Mouse (Mus musculus) lung, postnatal 14 days (tissue): Measurements from ENCODE around the gene Crkl.

Experiments
- DNase-seq: peaks from one replicate; pipeline ENCODE4 v3.0.0; 2021

The Crkl gene

DNA sequence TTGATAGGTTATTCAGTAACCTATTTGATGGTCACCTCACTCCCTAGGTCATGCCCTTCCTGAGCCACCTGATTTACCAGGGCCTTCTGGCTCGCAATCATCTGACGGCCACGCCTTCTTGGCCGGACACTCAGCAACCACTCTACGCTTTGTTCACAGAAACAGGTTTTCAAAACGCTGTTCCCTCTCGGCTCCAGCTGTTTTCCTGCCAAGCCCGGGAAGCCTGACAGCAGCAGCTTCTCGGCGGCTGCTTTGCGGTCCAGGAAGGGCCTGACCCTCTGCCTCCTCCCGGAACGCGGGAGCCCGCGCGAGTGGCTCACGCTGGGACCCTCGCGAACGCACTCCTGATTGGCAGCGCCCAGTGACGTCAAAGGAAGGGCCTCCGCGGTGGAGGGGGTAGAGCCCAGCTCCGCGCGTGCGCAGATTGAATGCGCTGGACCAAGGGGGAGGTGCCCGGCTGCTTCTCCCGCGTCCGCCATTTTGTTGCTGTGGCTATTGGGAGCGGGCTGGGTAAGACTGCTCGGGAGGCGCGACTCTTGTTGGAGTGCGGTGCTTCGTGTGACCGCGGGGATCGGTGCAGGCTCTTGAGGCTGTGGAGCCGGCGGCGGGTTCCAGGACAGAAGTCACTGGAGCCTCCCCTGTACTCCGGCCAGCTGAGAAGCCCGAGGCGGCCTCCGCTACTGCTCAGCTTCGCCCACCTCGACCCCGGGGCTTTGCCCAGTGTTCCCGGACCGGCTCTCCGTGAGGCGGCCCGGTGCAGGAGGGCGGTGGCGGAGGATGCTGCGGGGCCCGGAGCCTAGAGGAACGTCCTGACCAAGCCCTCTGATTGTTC, at the start of gene Crkl:
TSS of gene Crkl (plus strand) at position 447 of the 832 bp plus-strand sequence.
- peak; percentile 97 for DNase-seq

DNA sequence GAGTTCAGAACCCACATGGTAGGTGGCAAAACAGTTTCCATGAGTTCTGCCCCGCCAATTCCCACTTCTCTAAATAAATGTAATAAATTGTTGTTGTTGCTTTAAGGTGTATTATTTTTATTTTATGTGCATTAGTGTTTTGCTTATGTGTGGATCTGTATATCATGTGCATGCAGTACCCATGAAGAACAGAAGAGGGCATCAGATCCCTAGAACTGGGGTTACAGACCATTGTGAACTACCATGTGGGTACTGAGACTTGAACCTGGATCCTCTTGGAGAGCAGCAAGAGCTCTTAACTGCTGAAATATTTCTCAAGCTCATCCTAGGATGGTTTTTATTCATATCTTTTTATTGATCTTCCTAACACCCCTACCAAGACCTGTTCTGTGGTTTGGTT, 48.9 kb upstream of the Crkl start:
- peak; percentile 60 for DNase-seq

DNA sequence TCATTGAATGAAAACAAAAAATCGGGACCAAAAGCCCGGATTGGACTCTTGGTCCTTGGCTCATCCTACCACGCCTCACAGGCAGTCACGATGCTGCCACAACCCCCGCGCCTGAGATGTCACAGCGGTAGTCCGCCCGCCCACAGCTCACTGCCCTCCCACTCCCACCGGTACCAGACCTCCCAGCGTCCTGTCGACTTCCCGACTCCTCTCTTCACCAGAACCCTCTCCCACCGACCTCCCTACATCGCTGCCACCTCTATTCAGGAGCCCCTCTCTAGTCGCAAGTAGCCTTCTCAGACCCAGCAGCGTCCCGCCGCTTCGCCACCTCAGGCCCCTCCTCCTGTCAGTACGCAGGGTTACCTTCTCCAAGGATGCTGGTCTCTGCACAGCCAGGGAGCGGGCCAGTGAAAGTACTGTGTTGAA, 46.5 kb upstream of the Crkl start:
- peak; percentile 56 for DNase-seq

DNA sequence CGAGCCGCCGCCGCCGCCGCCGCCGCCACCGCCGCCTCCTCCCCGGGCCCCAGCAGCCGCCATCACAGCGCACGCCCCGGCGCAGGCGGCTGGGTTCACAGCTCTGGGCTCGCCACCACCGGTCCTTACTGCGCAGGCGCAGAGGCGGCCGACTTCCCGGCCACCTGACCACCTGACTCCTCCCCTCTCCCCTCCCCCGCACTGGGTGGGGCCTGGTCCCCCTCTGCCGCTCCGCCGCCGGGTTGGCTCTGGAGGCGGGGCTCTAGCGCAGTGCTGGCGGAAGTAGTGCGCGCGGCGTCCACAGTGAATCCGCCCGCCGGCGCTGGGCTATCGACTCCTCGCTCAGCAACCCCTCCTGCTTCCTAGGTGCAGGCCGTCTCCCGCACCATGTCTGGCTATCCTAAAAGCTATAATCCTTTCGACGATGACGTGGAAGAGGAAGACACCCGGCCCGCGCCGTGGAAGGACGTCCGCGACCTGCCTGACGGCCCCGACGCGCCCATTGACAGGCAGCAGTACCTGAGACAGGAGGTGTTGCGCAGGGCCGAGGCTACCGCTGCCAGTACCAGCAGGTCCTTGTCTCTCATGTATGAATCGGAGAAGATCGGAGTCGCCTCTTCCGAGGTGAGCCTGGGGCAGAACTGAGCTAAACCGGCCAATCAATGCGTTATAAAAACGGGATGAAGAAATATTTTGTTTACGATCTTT, 45.9 kb upstream of the Crkl start, which contains the start of the genes Snap29 and Pi4ka:
TSS of gene Snap29 (plus strand) at position 251 of the 708 bp plus-strand sequence.
TSS of gene Pi4ka (minus strand) at position 579 of the 708 bp plus-strand sequence.
- DNase-seq: peak; percentile 100

DNA sequence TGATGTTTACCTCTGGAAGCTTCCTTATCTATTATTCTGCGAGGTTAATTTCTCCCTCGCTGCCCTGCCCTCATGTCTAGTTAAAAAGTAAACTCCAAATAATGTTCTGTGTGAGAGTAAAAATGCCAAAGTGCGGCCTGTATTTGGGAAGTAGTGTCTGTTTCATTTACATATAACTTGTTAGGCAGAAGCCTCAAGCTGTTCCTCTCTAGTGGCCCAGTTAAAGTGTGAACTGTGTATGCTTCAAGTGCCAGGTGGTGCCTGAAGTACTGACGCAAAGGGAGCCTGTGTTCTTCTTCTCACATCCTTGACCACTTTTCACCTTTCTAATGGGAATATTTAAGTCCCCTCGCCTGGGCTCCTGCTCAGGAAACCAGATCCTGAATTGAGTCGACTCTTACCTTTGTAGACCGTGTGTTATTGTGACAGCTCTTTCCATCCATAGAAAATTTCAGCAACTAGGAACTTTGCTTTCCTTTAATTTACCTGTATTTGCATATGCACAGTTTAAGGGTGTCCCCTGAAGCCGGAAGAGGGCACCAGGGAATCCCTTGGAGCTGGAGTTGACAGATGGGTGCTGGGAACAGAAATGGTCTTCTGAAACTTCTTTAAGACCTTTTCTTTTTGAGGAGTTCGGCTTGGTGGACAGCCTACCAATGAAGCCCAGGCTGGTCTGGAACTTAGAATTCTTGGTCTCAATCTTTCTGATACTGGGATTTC, 45.1 kb upstream of the Crkl start:
- DNase-seq: no peak

DNA sequence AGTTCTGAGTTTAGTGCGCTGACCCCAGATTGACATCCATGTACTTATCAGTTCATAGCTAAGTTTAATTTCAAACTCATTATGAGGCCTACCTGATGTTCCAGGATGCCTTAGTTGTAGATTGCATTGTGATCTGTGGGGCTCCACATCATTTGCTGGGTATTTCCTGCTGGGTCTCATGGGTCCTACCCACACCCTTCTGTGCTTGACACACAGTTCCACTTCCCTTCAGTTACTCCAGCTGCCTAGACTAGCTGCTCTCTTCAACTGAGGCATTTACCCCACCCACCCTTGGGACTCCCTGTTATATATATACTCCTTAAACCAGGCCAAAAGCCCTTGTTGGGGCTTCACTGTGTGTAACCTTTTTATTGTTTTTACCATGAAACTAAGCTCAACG, 42.7 kb upstream of the Crkl start:
- no peak for DNase-seq

DNA sequence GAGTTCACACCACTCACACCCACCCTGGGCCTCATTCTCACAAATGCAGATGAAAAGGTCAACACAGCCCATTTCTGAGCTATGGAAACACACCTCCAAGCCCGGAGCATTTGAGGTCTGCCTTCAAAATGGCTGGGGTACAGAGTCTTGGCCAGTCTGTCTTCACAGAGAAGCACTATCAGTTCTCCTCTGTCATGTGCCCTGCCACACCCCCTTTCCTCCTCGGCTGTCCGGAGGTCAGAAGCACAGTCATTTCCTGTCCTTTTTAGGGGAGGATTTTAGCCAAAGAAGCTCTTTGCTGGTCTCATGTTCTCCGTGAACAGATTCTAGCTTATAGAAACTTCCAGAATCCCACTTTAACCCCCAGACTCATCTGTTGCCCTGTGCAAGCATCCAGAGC, 41.6 kb upstream of the Crkl start:
- DNase-seq: no peak

DNA sequence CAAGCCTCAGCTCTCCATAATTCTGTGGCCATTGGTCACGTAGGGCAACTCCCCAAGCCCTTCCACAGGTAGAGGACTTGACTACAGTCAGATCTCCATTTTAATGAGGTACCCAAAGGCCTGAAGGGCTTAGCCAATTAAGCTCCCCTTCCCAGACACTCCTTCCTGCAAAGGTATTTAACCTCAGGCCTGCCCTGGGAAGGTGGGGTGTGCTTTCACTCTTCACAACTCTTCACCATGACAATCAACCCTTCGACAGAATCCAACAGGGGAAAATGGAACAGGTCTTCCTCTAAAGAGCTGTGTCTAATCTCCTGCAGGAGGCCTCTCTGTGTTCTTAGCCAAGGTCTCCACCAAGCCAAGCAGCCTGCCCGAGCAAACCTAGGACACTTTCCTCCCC, 28.8 kb upstream of the Crkl start:
- no peak for DNase-seq

DNA sequence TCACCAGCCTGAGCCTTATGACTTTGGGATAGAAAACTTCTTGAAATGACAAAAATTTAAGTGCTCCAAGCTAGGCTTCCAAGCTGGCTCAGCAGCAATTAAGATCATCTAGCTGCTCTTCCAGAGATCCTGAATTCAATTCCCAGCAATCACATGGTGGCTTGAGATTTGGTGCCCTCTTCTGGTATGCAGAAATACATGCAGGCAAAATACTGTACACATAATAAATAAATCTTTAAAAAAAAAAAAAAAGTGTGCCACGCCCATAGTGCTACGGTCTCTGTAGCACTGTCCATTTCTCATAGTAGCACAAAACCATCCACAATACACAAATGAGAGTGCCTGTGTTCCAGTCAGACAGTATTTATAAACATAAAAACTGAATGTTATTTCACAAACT, 19.2 kb upstream of the Crkl start:
- DNase-seq: no peak

DNA sequence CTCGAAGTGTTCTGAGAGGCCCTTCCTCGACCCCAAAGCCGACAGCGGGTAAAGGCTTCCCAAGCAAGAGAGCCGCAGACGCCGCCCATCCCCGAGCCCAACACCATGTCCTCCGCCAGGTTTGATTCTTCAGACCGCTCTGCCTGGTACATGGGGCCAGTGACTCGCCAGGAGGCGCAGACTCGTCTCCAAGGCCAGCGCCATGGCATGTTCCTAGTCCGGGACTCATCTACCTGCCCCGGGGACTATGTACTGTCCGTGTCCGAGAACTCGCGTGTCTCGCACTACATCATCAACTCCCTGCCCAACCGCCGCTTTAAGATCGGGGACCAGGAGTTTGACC, 557 bp downstream of the Crkl start:
- peak; percentile 55 for DNase-seq

DNA sequence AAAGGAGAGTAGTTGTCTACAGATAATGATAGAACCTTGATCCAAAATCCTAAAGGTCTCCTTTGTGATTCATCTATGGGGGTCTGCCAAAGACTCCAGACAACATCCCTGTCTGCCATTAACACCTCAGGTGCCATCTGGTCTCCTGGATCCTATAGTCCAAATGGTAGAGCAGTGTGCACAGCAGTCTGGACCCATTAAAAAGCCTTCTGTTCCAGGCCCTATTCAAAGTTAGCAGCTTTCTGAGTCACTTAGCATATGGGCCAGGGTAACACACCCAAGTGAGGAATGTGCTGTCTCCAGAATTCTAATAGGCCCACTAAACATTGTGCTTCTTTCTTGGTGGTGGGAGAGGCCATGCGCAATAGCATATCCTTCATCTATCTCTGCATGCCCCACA, 5.1 kb downstream of the Crkl start:
- DNase-seq: no peak

DNA sequence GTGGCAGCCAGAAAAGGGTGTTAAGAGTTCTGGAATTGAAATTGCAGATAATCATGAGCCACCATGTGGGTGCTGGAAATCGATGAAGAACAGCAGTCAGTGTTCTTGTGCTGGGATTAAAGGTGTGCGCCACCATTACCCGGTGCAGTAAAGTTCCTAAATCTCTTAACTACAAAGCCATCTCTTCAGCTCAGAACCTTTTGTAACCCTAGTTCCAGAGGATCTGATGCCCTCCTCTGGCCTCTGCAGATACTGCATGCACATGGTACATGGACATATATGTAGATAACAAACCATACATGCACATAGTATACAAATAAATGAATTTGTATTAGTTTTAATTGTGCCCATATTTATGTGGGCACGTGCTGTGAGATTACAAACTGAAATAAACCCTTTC, 8.5 kb downstream of the Crkl start:
- DNase-seq: peak; percentile 48

DNA sequence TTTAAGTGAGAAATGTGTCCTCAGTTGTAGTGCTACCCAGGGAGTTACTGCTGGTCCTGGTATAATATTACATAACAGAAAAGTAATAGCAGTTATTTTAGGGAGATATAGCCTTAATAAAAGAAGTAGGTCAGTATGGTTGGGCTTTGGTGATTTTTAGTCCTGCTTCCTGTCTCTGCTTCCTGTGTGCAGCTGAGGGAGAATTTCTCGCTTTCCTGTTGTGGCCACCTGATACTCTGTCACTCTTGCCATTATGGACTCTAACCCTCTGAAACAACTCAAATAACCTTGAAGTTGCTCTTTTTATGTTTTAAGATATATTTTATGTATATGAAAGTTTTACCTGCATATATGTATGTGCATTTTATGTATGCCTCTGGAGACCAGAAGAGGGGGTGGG, 9.8 kb downstream of the Crkl start:
- no peak for DNase-seq

DNA sequence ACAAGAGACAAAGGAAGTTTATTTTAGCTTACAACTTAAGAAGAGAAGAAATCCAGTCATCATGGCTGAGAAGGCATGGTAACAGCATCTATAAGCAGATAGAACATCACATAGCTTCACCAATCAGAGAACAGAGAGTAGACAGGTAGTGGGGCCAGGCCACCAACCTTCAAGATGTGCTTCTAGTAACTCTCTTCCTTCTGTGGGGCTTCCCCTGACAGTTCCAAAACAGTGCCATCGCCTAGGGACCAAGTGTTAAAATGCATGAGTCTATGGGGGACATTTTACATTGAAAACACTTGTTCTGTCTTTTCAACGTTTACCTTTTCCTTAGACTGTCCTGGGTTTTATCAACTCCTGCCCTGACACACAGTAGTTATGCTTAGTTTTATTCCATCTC, 11.4 kb downstream of the Crkl start:
- DNase-seq: no peak

DNA sequence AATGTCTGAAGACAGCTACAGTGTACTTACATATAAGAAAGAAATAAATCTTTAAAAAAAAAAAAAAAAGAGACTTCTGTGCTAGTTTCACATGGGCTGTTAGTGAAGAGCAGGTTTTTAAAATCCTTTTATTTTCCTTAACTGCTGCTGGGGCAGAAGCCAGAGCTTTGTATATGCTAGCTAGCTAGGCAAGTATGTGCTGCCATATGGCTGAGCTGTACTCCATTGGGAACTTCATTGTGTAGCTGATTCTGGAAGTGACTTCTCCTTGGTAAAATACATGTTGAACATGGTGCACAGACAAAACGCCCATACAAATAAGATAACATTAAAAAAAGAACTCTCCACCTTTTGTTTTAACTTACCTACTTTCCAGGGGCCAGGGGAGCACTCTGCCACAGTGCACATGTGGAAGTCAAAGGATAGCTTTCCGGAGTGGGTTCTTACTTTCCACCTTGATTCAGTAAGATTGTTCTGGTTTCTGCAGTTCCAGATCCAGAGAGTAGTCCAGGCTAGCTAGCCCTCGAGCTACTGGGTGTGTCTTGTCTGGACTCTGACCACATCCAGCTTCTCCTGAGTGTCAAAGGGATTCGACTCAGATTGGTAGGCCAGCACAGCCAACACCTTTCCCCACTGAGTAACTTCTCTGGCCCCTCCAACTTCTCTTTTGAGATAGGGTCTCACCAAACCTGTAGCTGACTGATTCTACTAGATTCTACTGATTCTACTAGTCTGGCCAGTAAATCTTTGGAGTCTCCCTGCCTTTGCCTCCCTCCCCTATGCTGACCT, 15.3 kb downstream of the Crkl start:
- no peak for DNase-seq

DNA sequence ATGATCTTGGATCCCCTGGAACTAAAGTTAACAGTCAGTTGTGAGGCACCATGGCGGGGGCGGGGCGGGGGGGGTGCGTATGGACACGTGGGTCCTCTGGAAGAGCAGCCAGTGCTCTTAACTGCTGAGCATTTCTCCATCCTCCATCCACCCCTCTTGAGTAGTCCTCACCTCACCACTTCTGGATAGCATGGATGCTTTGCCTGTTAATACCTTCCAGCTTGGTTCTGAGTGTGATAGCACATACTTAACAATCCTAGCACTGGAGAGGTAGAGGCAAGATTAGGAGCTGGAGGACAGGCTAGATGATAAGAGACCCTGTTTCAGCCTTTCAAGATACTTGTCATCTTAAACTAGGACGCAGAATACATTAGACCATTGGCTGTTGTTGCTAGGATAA, 20.7 kb downstream of the Crkl start:
- DNase-seq: no peak

DNA sequence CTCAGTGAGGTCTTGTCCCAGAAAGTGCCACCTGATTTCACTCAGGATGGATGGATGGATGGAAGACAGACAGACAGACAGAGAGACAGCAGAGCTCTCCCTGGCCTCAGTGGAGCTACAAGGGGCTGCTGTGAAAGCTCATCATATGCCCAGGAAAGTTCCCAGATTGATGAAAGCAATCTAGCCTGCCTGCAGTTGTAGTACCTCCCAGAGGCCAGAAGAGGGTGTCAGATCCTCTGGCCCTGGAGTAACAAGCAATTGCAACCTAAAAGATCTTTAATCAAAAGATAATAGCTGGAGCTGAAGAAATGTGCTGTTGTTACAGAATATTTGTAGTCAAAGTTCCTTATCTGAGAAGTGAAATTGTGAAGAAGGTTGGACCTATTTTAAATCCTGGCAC, 22.3 kb downstream of the Crkl start:
- peak; percentile 39 for DNase-seq

DNA sequence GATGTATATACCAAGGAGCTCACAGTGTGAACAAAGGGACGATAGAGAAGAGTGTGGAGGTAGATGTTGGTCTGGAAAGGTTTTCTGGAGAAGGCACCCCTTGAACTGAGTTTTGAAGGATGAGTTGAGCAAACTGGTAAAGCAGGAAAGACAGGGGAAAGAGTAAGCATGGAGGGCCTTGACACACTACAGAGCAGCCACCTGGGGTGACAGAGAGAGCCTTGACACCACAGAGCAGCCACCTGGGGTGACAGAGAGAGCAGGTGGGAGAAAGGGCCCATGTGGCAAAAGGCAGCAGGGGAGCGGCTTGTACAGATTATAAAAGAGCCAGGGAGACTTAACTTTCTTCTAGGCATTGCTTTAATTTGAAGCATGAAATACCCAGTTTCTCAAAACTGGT, 23.0 kb downstream of the Crkl start:
- no peak for DNase-seq

DNA sequence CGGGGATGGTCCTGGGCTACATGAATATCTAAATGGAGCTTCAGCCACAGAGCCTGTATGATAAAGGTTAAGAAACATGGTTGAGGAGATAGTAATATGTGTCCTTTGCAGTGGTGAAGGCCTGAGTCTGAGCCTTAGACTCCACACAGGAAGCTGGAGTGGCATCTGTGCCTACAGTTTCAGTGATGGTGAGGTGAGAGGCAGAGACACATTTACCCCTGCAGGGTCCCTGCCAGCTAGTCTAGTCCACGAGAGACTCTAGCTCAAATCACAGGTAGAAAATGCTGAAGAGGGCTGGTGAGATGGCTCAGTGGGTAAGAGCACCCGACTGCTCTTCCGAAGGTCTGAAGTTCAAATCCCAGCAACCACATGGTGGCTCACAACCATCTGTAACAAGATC, 23.5 kb downstream of the Crkl start:
- no peak for DNase-seq

DNA sequence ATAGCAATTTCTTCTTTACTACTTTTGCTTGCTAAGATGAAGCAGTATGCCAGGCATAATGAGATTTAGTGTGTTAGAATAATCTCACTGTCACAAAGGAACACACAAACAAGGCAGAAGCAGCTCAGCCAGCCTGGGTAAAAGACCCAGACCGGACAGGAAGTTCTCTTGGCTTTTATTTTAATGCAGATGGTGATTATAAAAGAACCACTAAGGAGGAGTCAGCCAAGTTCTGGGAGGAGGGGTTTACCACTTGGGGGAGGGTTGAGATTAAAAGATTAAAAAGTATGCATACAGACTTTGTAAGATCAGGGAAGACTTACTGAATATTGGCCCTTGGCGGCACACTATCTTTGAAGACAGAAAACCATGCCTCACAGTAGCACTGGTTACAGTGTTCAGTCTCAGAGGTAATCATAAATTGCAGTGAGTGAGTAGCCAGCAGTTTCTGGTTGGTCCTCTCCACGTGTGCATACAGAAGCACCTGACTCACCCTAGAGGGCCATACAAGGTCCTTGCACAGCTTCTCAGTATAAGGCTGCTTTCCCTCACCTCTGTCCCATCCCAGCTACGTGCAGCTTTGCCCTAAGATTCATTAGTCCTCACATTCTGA, 26.6 kb downstream of the Crkl start:
- DNase-seq: no peak

DNA sequence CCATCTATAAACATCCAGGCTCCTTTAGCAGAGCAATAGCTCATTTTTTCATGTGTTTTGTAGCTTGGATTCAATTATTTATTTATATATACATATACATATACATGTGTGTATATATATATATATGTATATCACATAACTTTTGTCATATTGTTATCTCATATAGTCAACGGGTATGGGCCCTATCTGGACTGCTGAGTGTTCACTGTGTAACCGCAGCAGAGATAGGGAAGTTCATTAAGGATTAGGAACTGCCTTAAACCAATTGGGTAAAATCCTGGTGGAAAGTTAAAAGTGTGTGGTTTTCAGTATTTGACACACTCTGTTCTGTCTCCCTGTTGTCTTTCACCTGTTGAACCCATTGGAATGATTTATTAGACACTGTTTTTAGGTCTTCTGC, 29.7 kb downstream of the Crkl start:
- no peak for DNase-seq

DNA sequence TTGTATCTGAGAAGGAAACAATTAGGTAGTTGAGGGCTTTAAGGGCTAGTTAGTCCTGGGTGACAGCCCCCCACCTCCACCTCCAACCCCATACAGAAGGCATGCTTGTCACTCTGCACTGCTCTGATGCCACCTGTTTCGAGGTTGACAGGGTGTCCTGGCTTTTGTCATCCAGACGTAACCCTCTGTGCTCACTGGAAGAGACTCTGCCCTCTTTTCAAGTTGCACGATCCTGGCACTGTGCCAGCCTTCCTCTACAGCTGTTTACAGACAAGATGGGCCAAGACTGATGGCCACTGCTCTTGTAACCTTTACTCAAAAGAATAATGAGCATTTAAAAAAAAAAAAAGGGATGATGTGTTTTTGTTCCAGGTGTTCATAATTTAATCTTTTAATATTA, 34.7 kb downstream of the Crkl start:
- peak; percentile 60 for DNase-seq
